Mouse (Mus musculus) urinary bladder, postnatal 14 days (tissue): Measurements from ENCODE around the gene Tcl1b2.
"Not testable (repeated sequence)": the region's sequence is repeated elsewhere in the genome, so short reads cannot be mapped to it uniquely, and the experiment has no call there.

Source experiments
- DNase-seq: peaks from one replicate; pipeline ENCODE4 v3.0.0; 2021; ENCODE audit warnings: low spot score

The Tcl1b2 gene

GRCm38 (mm10) chr12:105174318-105174717 lies 28.5 kb downstream of the Tcl1b2 start:
- peak; percentile 56 for DNase-seq

GRCm38 (mm10) chr12:105176044-105176443 lies 30.2 kb downstream of the Tcl1b2 start, which contains the start of gene Tcl1b5:
TSS of gene Tcl1b5 (plus strand) at chr12:105176344.
- not testable (repeated sequence) for DNase-seq

DNA sequence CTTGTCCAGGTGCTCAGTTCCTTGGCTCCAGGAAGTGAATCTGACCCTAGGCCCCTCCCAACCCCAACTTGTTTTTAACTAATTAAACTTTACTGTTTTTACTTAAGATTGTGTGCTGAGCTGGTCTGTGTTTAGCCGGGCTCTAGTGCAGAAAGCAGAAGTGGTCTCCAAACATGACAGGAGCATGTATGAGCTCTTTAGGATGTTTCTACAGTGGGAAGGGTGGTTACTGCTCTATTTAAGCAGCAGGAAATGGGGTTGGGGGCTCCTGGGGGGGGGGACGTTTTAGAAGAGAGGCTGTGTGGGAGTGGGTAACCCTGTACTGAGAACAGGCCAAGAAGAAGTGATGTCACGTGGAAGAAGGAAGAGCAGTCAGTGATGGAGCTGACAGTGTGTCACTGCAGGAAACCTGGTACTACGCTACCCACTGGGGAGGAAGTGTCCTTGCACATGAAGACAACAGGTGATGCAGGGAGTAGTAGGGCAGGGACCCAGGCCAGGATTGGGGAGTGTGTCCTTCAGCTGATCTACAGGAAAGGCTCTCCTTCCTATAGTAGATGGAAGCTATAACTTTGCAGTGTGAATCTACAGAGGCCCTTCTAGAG lies 35.3 kb downstream of the Tcl1b2 start:
- DNase-seq = not testable (repeated sequence)

GRCm38 (mm10) chr12:105188980-105189379 lies 43.2 kb downstream of the Tcl1b2 start:
- DNase-seq = not testable (repeated sequence)

DNA sequence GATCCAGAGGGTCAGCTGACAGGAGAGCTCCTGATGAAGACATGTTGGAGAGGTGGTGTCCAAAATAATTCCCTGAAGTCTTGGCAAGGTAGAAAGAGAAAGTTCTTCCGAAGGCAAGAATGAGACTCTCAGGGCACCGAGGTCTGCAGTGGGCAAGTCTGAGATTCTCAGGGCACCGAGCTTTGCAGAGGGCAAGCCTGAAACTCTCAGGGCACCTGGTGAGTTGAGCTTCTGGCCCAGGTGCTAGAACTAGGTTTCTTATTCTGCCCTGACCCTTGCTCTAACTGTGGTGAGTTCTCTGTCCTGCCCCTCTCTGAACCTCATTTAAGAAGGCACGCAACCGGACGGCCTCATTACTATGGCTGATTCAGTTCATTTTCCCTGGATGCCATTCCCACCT lies 44.9 kb downstream of the Tcl1b2 start, which contains the start of gene Tcl1b3:
TSS of gene Tcl1b3 (plus strand) at position 301 of the 400 bp plus-strand sequence.
- not testable (repeated sequence) for DNase-seq

- DNase-seq = not testable (repeated sequence)
Measured at GRCm38 (mm10) chr12:105199684-105200497, 54.1 kb downstream of the Tcl1b2 start.

- not testable (repeated sequence) for DNase-seq
Measured at GRCm38 (mm10) chr12:105201657-105202056, 55.8 kb downstream of the Tcl1b2 start, which contains the start of gene Tcl1b4. TSS of gene Tcl1b4 (plus strand) at chr12:105201957.
